Mouse (Mus musculus) ZHBTc4 (cell line): Measurements from ENCODE around the gene Egfl8.

Experiments used
- DNase-seq: peaks from one replicate; pipeline ENCODE4 v3.0.0-alpha.2; 2011; ENCODE audit warnings: low read depth, low spot score

Gene Egfl8

GRCm38 (mm10) chr17:34627943-34628643, 12.3 kb upstream of the Egfl8 start, which contains the start of gene Ppt2:
TSS of gene Ppt2 (minus strand) at chr17:34628510.
- no peak for DNase-seq

- DNase-seq = peak; percentile 85
Measured at GRCm38 (mm10) chr17:34627093-34627942, 11.5 kb upstream of the Egfl8 start.

GRCm38 (mm10) chr17:34626773-34627092, 11.0 kb upstream of the Egfl8 start:
- peak; percentile 55 for DNase-seq

- no peak for DNase-seq
Measured at GRCm38 (mm10) chr17:34626062-34626772, 10.4 kb upstream of the Egfl8 start.

- no peak for DNase-seq
Measured at GRCm38 (mm10) chr17:34624981-34625380, 9.2 kb upstream of the Egfl8 start.

GRCm38 (mm10) chr17:34623161-34623560, 7.4 kb upstream of the Egfl8 start:
- no peak for DNase-seq

GRCm38 (mm10) chr17:34621006-34621405, 5.2 kb upstream of the Egfl8 start:
- no peak for DNase-seq

- peak; percentile 84 for DNase-seq
Measured at GRCm38 (mm10) chr17:34618999-34619398, 3.2 kb upstream of the Egfl8 start.

GRCm38 (mm10) chr17:34613830-34614229, 1.9 kb downstream of the Egfl8 start:
- DNase-seq = no peak

- no peak for DNase-seq
Measured at GRCm38 (mm10) chr17:34613054-34613645, 2.6 kb downstream of the Egfl8 start.

GRCm38 (mm10) chr17:34611050-34611449, 4.7 kb downstream of the Egfl8 start:
- DNase-seq = no peak

GRCm38 (mm10) chr17:34607997-34608396, 7.8 kb downstream of the Egfl8 start:
- no peak for DNase-seq

- no peak for DNase-seq
Measured at GRCm38 (mm10) chr17:34606186-34607039, 9.4 kb downstream of the Egfl8 start.

- peak; percentile 96 for DNase-seq
Measured at GRCm38 (mm10) chr17:34605609-34606008, 10.2 kb downstream of the Egfl8 start.

- DNase-seq = no peak
Measured at GRCm38 (mm10) chr17:34604511-34605237, 11.1 kb downstream of the Egfl8 start.

- peak; percentile 100 for DNase-seq
Measured at GRCm38 (mm10) chr17:34604061-34604508, 11.7 kb downstream of the Egfl8 start, which contains the start of gene Agpat1. TSS of gene Agpat1 (plus strand) at chr17:34604262.

- peak; percentile 100 for DNase-seq
Measured at GRCm38 (mm10) chr17:34603375-34604060, 12.3 kb downstream of the Egfl8 start, which contains the start of gene Rnf5. TSS of gene Rnf5 (minus strand) at chr17:34603690.

GRCm38 (mm10) chr17:34601796-34602195, 14.0 kb downstream of the Egfl8 start:
- no peak for DNase-seq

- DNase-seq = no peak
Measured at GRCm38 (mm10) chr17:34599891-34600290, 15.9 kb downstream of the Egfl8 start.
